Mouse (Mus musculus): ENCODE results near the gene a. TPM values are rescaled to one million over a fixed set of nuclear protein-coding genes. Genes with fewer than 3 reads are reported as not detected.

a gene
- polyA plus RNA-seq, 1 experiment from 2014 or later, result 0.41 TPM

- ATAC-seq (ENCODE audit: low FRiP score, low TSS enrichment), result peak; percentile 24; the same call in 1 of the 2 replicates
Observed at GRCm38 (mm10) chr2:154764828-154765497, 26.2 kb upstream of the a start.

GRCm38 (mm10) chr2:154765554-154766008 lies 25.6 kb upstream of the a start:
- DNase-seq (ENCODE audit: low spot score) (no peak), ATAC-seq (ENCODE audit: low FRiP score, low TSS enrichment) (0 out of 2 replicates have a peak, but pooled peaks have one; percentile 18)
- no peaks in the 10 kb centered on the region for H3K27me3 ChIP-seq (ENCODE audit: control insufficient read depth, insufficient read depth, low read length)
- no peaks in the 10 kb centered on the region; the same call in 1 of the 2 replicates for H3K4me1 ChIP-seq (replicated peaks; ENCODE audit: control insufficient read depth, insufficient read depth)
- H3K4me3 ChIP-seq (ENCODE audit: low read depth, low read length), result no peak overlapping the region
- H3K27ac ChIP-seq (replicated peaks), result no peak overlapping the region
- 57% methylated on average over 8 of the region's 8 CpGs for WGBS
- no peaks in the 10 kb centered on the region for H3K9me3 ChIP-seq (ENCODE audit: control insufficient read depth, low read length)
- H3K36me3 ChIP-seq (ENCODE audit: control insufficient read depth, insufficient read depth, low read length), result no peaks in the 10 kb centered on the region
- no peak for TF ChIP-seq EP300 (optimal IDR thresholded peaks at IDR 0.05)
- no peak for TF ChIP-seq CTCF (IDR thresholded peaks at IDR 0.05; ENCODE audit: low read depth)
- H3K9ac ChIP-seq (ENCODE audit: low read length), result no peak overlapping the region
- H3K4me2 ChIP-seq (replicated peaks; ENCODE audit: low read depth), result no peak overlapping the region

More at GRCm38 (mm10) chr2:154764828-154765497, 26.2 kb upstream of the a start:
- TF ChIP-seq EP300 (optimal IDR thresholded peaks at IDR 0.05), result no peak
- peak; percentile 46 for TF ChIP-seq CTCF (IDR thresholded peaks at IDR 0.05; ENCODE audit: low read depth)
- Histone ChIP-seq H3K4me3 (ENCODE audit: low read depth, low read length) (no peak overlapping the region), H3K27me3 (ENCODE audit: control insufficient read depth, insufficient read depth, low read length) (no peaks in the 10 kb centered on the region), H3K27ac (replicated peaks) (no peak overlapping the region), H3K4me2 (replicated peaks; ENCODE audit: low read depth) (no peak overlapping the region), H3K4me1 (replicated peaks; ENCODE audit: control insufficient read depth, insufficient read depth) (no peaks in the 10 kb centered on the region; the same call in 1 of the 2 replicates), H3K9ac (ENCODE audit: low read length) (no peak overlapping the region), H3K9me3 (ENCODE audit: control insufficient read depth, low read length) (no peaks in the 10 kb centered on the region), H3K36me3 (ENCODE audit: control insufficient read depth, insufficient read depth, low read length) (no peaks in the 10 kb centered on the region)
- no peak for DNase-seq (ENCODE audit: low spot score)
- 78% methylated on average over 9 of the region's 9 CpGs for WGBS

- H3K27ac ChIP-seq (replicated peaks), result no peak overlapping the region
- H3K36me3 ChIP-seq (ENCODE audit: control insufficient read depth, insufficient read depth, low read length), result no peaks in the 10 kb centered on the region
Observed at GRCm38 (mm10) chr2:154767051-154767450, 24.2 kb upstream of the a start.

GRCm38 (mm10) chr2:154769930-154770329 lies 21.3 kb upstream of the a start, which contains the start of gene Gm14214:
Gm14214 (minus strand) TSS chr2:154770030.
- no peaks in the 10 kb centered on the region for H3K36me3 ChIP-seq (ENCODE audit: control insufficient read depth, insufficient read depth, low read length)
- no peak within 1 kb of the TSS for H3K9ac ChIP-seq (ENCODE audit: low read length)
- ATAC-seq (ENCODE audit: low FRiP score, low TSS enrichment) (no peak), DNase-seq (ENCODE audit: low spot score) (no peak)
- no peak within 1 kb of the TSS for H3K4me2 ChIP-seq (replicated peaks; ENCODE audit: low read depth)
- no peaks in the 10 kb centered on the region; the same call in 1 of the 2 replicates for H3K4me1 ChIP-seq (replicated peaks; ENCODE audit: control insufficient read depth, insufficient read depth)
- H3K9me3 ChIP-seq (ENCODE audit: control insufficient read depth, low read length), result no peaks in the 10 kb centered on the region
- TF ChIP-seq EP300 (optimal IDR thresholded peaks at IDR 0.05) (no peak), CTCF (IDR thresholded peaks at IDR 0.05; ENCODE audit: low read depth) (no peak)
- no peak within 1 kb of the TSS for H3K27ac ChIP-seq (replicated peaks)
- no peak within 1 kb of the TSS for H3K4me3 ChIP-seq (ENCODE audit: low read depth, low read length)
- no peaks in the 10 kb centered on the region for H3K27me3 ChIP-seq (ENCODE audit: control insufficient read depth, insufficient read depth, low read length)

More at GRCm38 (mm10) chr2:154767051-154767450, 24.2 kb upstream of the a start:
- ATAC-seq (ENCODE audit: low FRiP score, low TSS enrichment) (no peak), DNase-seq (ENCODE audit: low spot score) (no peak)
- Histone ChIP-seq H3K4me1 (replicated peaks; ENCODE audit: control insufficient read depth, insufficient read depth) (no peaks in the 10 kb centered on the region; the same call in 1 of the 2 replicates), H3K4me3 (ENCODE audit: low read depth, low read length) (no peak overlapping the region), H3K27me3 (ENCODE audit: control insufficient read depth, insufficient read depth, low read length) (no peaks in the 10 kb centered on the region), H3K9me3 (ENCODE audit: control insufficient read depth, low read length) (no peaks in the 10 kb centered on the region), H3K4me2 (replicated peaks; ENCODE audit: low read depth) (no peak overlapping the region), H3K9ac (ENCODE audit: low read length) (no peak overlapping the region)
- TF ChIP-seq CTCF (IDR thresholded peaks at IDR 0.05; ENCODE audit: low read depth), result no peak
- no peak for TF ChIP-seq EP300 (optimal IDR thresholded peaks at IDR 0.05)
- WGBS, result 83% methylated on average over 6 of the region's 6 CpGs

GRCm38 (mm10) chr2:154771604-154772003 lies 19.6 kb upstream of the a start:
- no peak overlapping the region for H3K4me2 ChIP-seq (replicated peaks; ENCODE audit: low read depth)
- WGBS, result 64% methylated on average over 8 of the region's 8 CpGs
- no peaks in the 10 kb centered on the region for H3K36me3 ChIP-seq (ENCODE audit: control insufficient read depth, insufficient read depth, low read length)
- H3K9me3 ChIP-seq (ENCODE audit: control insufficient read depth, low read length), result no peaks in the 10 kb centered on the region
- H3K4me1 ChIP-seq (replicated peaks; ENCODE audit: control insufficient read depth, insufficient read depth), result no peaks in the 10 kb centered on the region
- no peak overlapping the region for H3K4me3 ChIP-seq (ENCODE audit: low read depth, low read length)
- no peak for ATAC-seq (ENCODE audit: low FRiP score, low TSS enrichment)
- no peak overlapping the region for H3K9ac ChIP-seq (ENCODE audit: low read length)
- no peak overlapping the region for H3K27ac ChIP-seq (replicated peaks)
- no peak for DNase-seq (ENCODE audit: low spot score)
- no peaks in the 10 kb centered on the region for H3K27me3 ChIP-seq (ENCODE audit: control insufficient read depth, insufficient read depth, low read length)
- TF ChIP-seq EP300 (optimal IDR thresholded peaks at IDR 0.05), result no peak

GRCm38 (mm10) chr2:154774032-154774431 lies 17.2 kb upstream of the a start:
- Histone ChIP-seq H3K9me3 (ENCODE audit: control insufficient read depth, low read length) (no peaks in the 10 kb centered on the region), H3K4me3 (ENCODE audit: low read depth, low read length) (no peak overlapping the region), H3K4me2 (replicated peaks; ENCODE audit: low read depth) (no peak overlapping the region), H3K4me1 (replicated peaks; ENCODE audit: control insufficient read depth, insufficient read depth) (no peaks in the 10 kb centered on the region), H3K27me3 (ENCODE audit: control insufficient read depth, insufficient read depth, low read length) (no peaks in the 10 kb centered on the region), H3K36me3 (ENCODE audit: control insufficient read depth, insufficient read depth, low read length) (no peaks in the 10 kb centered on the region), H3K9ac (ENCODE audit: low read length) (no peak overlapping the region), H3K27ac (replicated peaks) (no peak overlapping the region)
- 89% methylated on average over 1 of the region's 1 CpGs for WGBS
- TF ChIP-seq CTCF (IDR thresholded peaks at IDR 0.05; ENCODE audit: low read depth) (peak; percentile 63), EP300 (optimal IDR thresholded peaks at IDR 0.05) (no peak)
- DNase-seq (ENCODE audit: low spot score) (no peak), ATAC-seq (ENCODE audit: low FRiP score, low TSS enrichment) (no peak)
